Mouse (Mus musculus) forebrain, embryonic 14.5 days (tissue): ENCODE measurements around the gene Slc25a31. TPM values are rescaled to one million over a fixed set of nuclear protein-coding genes. Genes with fewer than 3 reads are reported as not detected.
A peak's percentile ranks its signal among the peaks of the same experiment; 100 is the strongest.

Experiments used
- ATAC-seq: fragments of 200-750 bp; cut with Nextera tagmentation; 2 replicates; pipeline ENCODE4 v1.8.0; 2017; ENCODE audit warnings: mild to moderate bottlenecking, moderate library complexity
- DNase-seq: peaks from one replicate; pipeline ENCODE4 v3.0.0-alpha.2; 2015; ENCODE audit warnings: low spot score
- H3K27ac ChIP-seq: fragments of 300-500 bp; sonication (generic); 2 replicates; pipeline ENCODE4 v1.5.1; 2014; ENCODE audit warnings: low read depth, mild to moderate bottlenecking, control low read depth, low read length, moderate library complexity
- H3K27me3 ChIP-seq: fragments of 300-500 bp; sonication (generic); replicated peaks from 2 replicates; pipeline ENCODE4 v1.6.1; 2014; ENCODE audit warnings: low read length, control low read depth, mixed read lengths; ENCODE audit not compliant: control insufficient read depth, insufficient read depth
- H3K36me3 ChIP-seq: fragments of 300-500 bp; sonication (generic); 2 replicates; pipeline ENCODE4 v1.6.1; 2014; ENCODE audit warnings: low read length, control low read depth; ENCODE audit not compliant: control insufficient read depth, insufficient read depth
- H3K4me1 ChIP-seq: fragments of 300-500 bp; sonication (generic); 2 replicates; pipeline ENCODE4 v1.6.1; 2014; ENCODE audit warnings: antibody characterized with exemption, low read length, control low read depth; ENCODE audit not compliant: control insufficient read depth, insufficient read depth
- H3K4me2 ChIP-seq: fragments of 300-500 bp; sonication (generic); 2 replicates; pipeline ENCODE4 v1.6.1; 2014; ENCODE audit warnings: mild to moderate bottlenecking, control low read depth, low read length
- H3K4me3 ChIP-seq: fragments of 300-500 bp; sonication (generic); 2 replicates; pipeline ENCODE4 v1.5.1; 2014; ENCODE audit warnings: low read depth, low read length, control low read depth
- H3K9ac ChIP-seq: fragments of 300-500 bp; sonication (generic); 2 replicates; pipeline ENCODE4 v1.6.1; 2014; ENCODE audit warnings: mild to moderate bottlenecking, low read length, control low read depth, moderate library complexity
- H3K9me3 ChIP-seq: fragments of 300-500 bp; sonication (generic); replicated peaks from 2 replicates; pipeline ENCODE4 v1.6.1; 2016; ENCODE audit warnings: low read length, control low read depth, mixed read lengths; ENCODE audit not compliant: control insufficient read depth
- WGBS: fragments of 180-500 bp; shearing (Covaris S2); extraction: QIAGEN DNeasy Blood & Tissue Kit; methylation state at CpG from one replicate; pipeline ENCODE4 v1.1.7; 2014; 5-methylcytosine and 5-hydroxymethylcytosine counted together
- polyA plus RNA-seq: library from polyadenylated mRNA; unstranded; fragments of >200 nt; fragmentation: Nextera tagmentation; extraction: Ambion mirVana; gene quantifications from 2 replicates; pipeline ENCODE4 v1.2.1, GENCODE M21; 2014

Gene Slc25a31
- polyA plus RNA-seq, result 0.25 TPM in 1 of 2 replicates, not detected in the other

GRCm38 (mm10) chr3:40708655-40709054 lies at the start of gene Slc25a31:
Gene Slc25a31, plus strand, starts transcription at chr3:40708855.
- Histone ChIP-seq H3K4me1 (no peaks in the 10 kb centered on the region), H3K27ac (no peak within 1 kb of the TSS; the same call in 1 of the 2 replicates), H3K9ac (no peak within 1 kb of the TSS), H3K4me2 (no peak within 1 kb of the TSS), H3K9me3 (no peaks in the 10 kb centered on the region), H3K36me3 (no peaks in the 10 kb centered on the region), H3K27me3 (no peaks in the 10 kb centered on the region), H3K4me3 (no peak within 1 kb of the TSS)
- 95% methylated on average over 30 of the region's 30 CpGs for WGBS
- ATAC-seq (no peak), DNase-seq (no peak)

- no peak overlapping the region for H3K4me2 ChIP-seq
- 95% methylated on average over 2 of the region's 2 CpGs for WGBS
- H3K4me3 ChIP-seq, result no peak overlapping the region
- no peaks in the 10 kb centered on the region for H3K9me3 ChIP-seq
- H3K9ac ChIP-seq, result no peak overlapping the region
- H3K4me1 ChIP-seq, result no peaks in the 10 kb centered on the region
- H3K27me3 ChIP-seq, result no peaks in the 10 kb centered on the region
- H3K36me3 ChIP-seq, result peaks cover 3% of the 10 kb centered on the region
- no peak for DNase-seq
- no peak overlapping the region for H3K27ac ChIP-seq
- no peak for ATAC-seq
Observed at GRCm38 (mm10) chr3:40660231-40660630, 48.4 kb upstream of the Slc25a31 start.

- Histone ChIP-seq H3K4me3 (no peak overlapping the region), H3K4me2 (no peak overlapping the region), H3K27me3 (no peaks in the 10 kb centered on the region), H3K36me3 (no peaks in the 10 kb centered on the region), H3K9ac (no peak overlapping the region), H3K9me3 (no peaks in the 10 kb centered on the region), H3K4me1 (peaks cover 11% of the 10 kb centered on the region; the same call in 1 of the 2 replicates), H3K27ac (peak overlapping the region; percentile 48; the same call in 1 of the 2 replicates)
- 53% methylated on average over 4 of the region's 4 CpGs for WGBS
- ATAC-seq, result no peak
- no peak for DNase-seq
Observed at GRCm38 (mm10) chr3:40666109-40666508, 42.5 kb upstream of the Slc25a31 start.

- Histone ChIP-seq H3K9me3 (no peaks in the 10 kb centered on the region), H3K4me3 (no peak overlapping the region), H3K4me1 (peaks cover 11% of the 10 kb centered on the region; the same call in 1 of the 2 replicates), H3K4me2 (no peak overlapping the region), H3K9ac (no peak overlapping the region), H3K36me3 (no peaks in the 10 kb centered on the region), H3K27ac (peak overlapping the region; percentile 62; the same call in 1 of the 2 replicates), H3K27me3 (no peaks in the 10 kb centered on the region)
- DNase-seq, result peak; percentile 84
- ATAC-seq, result peak; percentile 88
- WGBS, result 25% methylated on average over 8 of the region's 8 CpGs
Observed at GRCm38 (mm10) chr3:40666861-40667719, 41.6 kb upstream of the Slc25a31 start.

- H3K27ac ChIP-seq, result no peak overlapping the region
- ATAC-seq (no peak), DNase-seq (no peak)
- no peaks in the 10 kb centered on the region for H3K27me3 ChIP-seq
- H3K9me3 ChIP-seq, result no peaks in the 10 kb centered on the region
- H3K4me1 ChIP-seq, result peaks cover 11% of the 10 kb centered on the region; the same call in 1 of the 2 replicates
- no peak overlapping the region for H3K4me2 ChIP-seq
- WGBS, result 77% methylated on average over 6 of the region's 6 CpGs
- no peaks in the 10 kb centered on the region for H3K36me3 ChIP-seq
- H3K9ac ChIP-seq, result no peak overlapping the region
- H3K4me3 ChIP-seq, result no peak overlapping the region
Observed at GRCm38 (mm10) chr3:40668889-40669288, 39.8 kb upstream of the Slc25a31 start.

- Histone ChIP-seq H3K9ac (no peak overlapping the region), H3K4me3 (no peak overlapping the region), H3K4me2 (no peak overlapping the region), H3K36me3 (no peaks in the 10 kb centered on the region), H3K27me3 (no peaks in the 10 kb centered on the region), H3K9me3 (no peaks in the 10 kb centered on the region), H3K4me1 (peaks cover 11% of the 10 kb centered on the region; the same call in 1 of the 2 replicates), H3K27ac (no peak overlapping the region)
- DNase-seq (no peak), ATAC-seq (no peak)
- WGBS, result 92% methylated on average over 3 of the region's 3 CpGs
Observed at GRCm38 (mm10) chr3:40669395-40669794, 39.3 kb upstream of the Slc25a31 start.

GRCm38 (mm10) chr3:40673515-40673914 lies 35.1 kb upstream of the Slc25a31 start:
- H3K27me3 ChIP-seq, result no peaks in the 10 kb centered on the region
- peak; percentile 95 for ATAC-seq
- peak; percentile 91 for DNase-seq

GRCm38 (mm10) chr3:40674873-40675405 lies 33.7 kb upstream of the Slc25a31 start:
- H3K4me3 ChIP-seq, result no peak overlapping the region
- DNase-seq, result peak; percentile 39
- no peaks in the 10 kb centered on the region for H3K36me3 ChIP-seq
- no peak for ATAC-seq
- no peaks in the 10 kb centered on the region for H3K9me3 ChIP-seq
- H3K27me3 ChIP-seq, result no peaks in the 10 kb centered on the region
- no peak overlapping the region for H3K4me2 ChIP-seq
- no peak overlapping the region; the same call in 1 of the 2 replicates for H3K27ac ChIP-seq
- no peak overlapping the region for H3K9ac ChIP-seq
- peaks cover 13% of the 10 kb centered on the region; the same call in 1 of the 2 replicates for H3K4me1 ChIP-seq
- 5% methylated on average over 8 of the region's 8 CpGs for WGBS

More at GRCm38 (mm10) chr3:40673515-40673914, 35.1 kb upstream of the Slc25a31 start:
- H3K4me3 ChIP-seq, result no peak overlapping the region
- H3K4me1 ChIP-seq, result peaks cover 8% of the 10 kb centered on the region; the same call in 1 of the 2 replicates
- H3K27ac ChIP-seq, result peak overlapping the region; percentile 16; the same call in 1 of the 2 replicates
- no peak overlapping the region for H3K9ac ChIP-seq
- no peaks in the 10 kb centered on the region for H3K36me3 ChIP-seq
- no peaks in the 10 kb centered on the region for H3K9me3 ChIP-seq
- H3K4me2 ChIP-seq, result no peak overlapping the region
- 1% methylated on average over 1 of the region's 1 CpGs for WGBS
